Mouse (Mus musculus) gastrocnemius, postnatal 14 days (tissue): ENCODE measurements around the gene Aldh4a1. TPM values are rescaled to one million over a fixed set of nuclear protein-coding genes. Genes with fewer than 3 reads are reported as not detected.

Experiments used
- microRNA-seq, 2 experiments: library from miRNA; unstranded; fragments of <30 nt; microRNA quantifications; one replicate each; pipeline ENCODE4 v1.2.0; 2021
- total RNA-seq, 2 experiments: library from RNA; stranded (reverse); gene quantifications; 2 replicates each; pipeline ENCODE4 v1.2.3; 2021

Gene Aldh4a1
- total RNA-seq, 2 experiments from 2014 or later = 45.0 to 47.7 TPM

Small RNAs within 50 kb of the gene (microRNA-seq; reads per million reads assigned to microRNA genes)
- gene Gm25571 (0 reads per million in 2 experiments), gene Mir7020 (0 reads per million in 2 experiments)

Other genes with a start within 250 kb of the Aldh4a1 start
- 1 to 10 TPM; 3.9 to 4.9 TPM for gene Iffo2, start 92.3 kb upstream of the Aldh4a1 start, total RNA-seq
- gene Gm21969, start 19.7 kb upstream of the Aldh4a1 start, total RNA-seq = not detected
- gene Tas1r2, start 30.7 kb downstream of the Aldh4a1 start, total RNA-seq = not detected
- gene Pax7, start 210.7 kb downstream of the Aldh4a1 start, total RNA-seq = 1 to 10 TPM; 3.2 to 5.2 TPM